Mouse (Mus musculus) olfactory bulb, adult 2 months (tissue): Measurements from ENCODE around the gene Mcidas. TPM values are rescaled to one million over a fixed set of nuclear protein-coding genes. Genes with fewer than 3 reads are reported as not detected.
A peak's percentile ranks its signal among the peaks of the same experiment; 100 is the strongest.

Source experiments
- H3K27ac ChIP-seq: fragments of 200-500 bp; 2 replicates; pipeline ENCODE4 v1.5.1; 2012; ENCODE audit warnings: low read depth, low read length; ENCODE audit not compliant: insufficient read depth
- H3K4me1 ChIP-seq: fragments of 200-500 bp; 2 replicates; pipeline ENCODE4 v1.6.1; 2012; ENCODE audit warnings: low read length; ENCODE audit not compliant: control insufficient read depth, insufficient read depth
- H3K4me3 ChIP-seq: fragments of 200-500 bp; 2 replicates; pipeline ENCODE4 v1.5.1; 2012; ENCODE audit warnings: mild to moderate bottlenecking, low read depth, low read length, moderate library complexity; ENCODE audit not compliant: insufficient read depth
- CTCF ChIP-seq: fragments of 200-500 bp; IDR thresholded peaks from 2 replicates; pipeline ENCODE4 v1.5.1; 2012; ENCODE audit warnings: low read depth, mild to moderate bottlenecking, low read length, moderate library complexity; ENCODE audit not compliant: insufficient read depth
- POLR2A ChIP-seq: fragments of 200-500 bp; IDR thresholded peaks from 2 replicates; pipeline ENCODE4 v1.6.1; 2012; ENCODE audit warnings: mild to moderate bottlenecking, low read depth, low read length, moderate library complexity; ENCODE audit not compliant: insufficient read depth
- WGBS: fragments of 180-500 bp; shearing (Covaris S2); methylation state at CpG from one replicate; pipeline ENCODE4 v1.1.7; 2018; 5-methylcytosine and 5-hydroxymethylcytosine counted together
- polyA plus RNA-seq: library from polyadenylated mRNA; stranded (reverse); fragments of >200 nt; gene quantifications from 2 replicates; pipeline ENCODE4 v1.2.4, GENCODE M21; 2012; ENCODE audit warnings: low replicate concordance; ENCODE audit not compliant: missing spikeins, insufficient read depth, insufficient read length

Mcidas gene
- polyA plus RNA-seq, 1 experiment: not detected

- Histone ChIP-seq H3K4me1 (peaks cover 20% of the 10 kb centered on the region), H3K27ac (no peak overlapping the region), H3K4me3 (no peak overlapping the region)
- no peak for TF ChIP-seq POLR2A
- TF ChIP-seq CTCF: no peak
- 11% methylated on average over 17 of the region's 17 CpGs for WGBS
Measured at GRCm38 (mm10) chr13:112986451-112986950, 7.1 kb upstream of the Mcidas start.

GRCm38 (mm10) chr13:112987532-112987943 is 6.1 kb upstream of the Mcidas start, which contains the start of gene Ccno:
TSS of gene Ccno (plus strand) at chr13:112987802.
- 0 out of 2 replicates have a peak within 1 kb of the TSS, but pooled peaks have one; percentile 3 for H3K27ac ChIP-seq
- peak; percentile 87 for TF ChIP-seq POLR2A
- no peak for TF ChIP-seq CTCF
- H3K4me3 ChIP-seq: peak within 1 kb of the TSS; percentile 59
- H3K4me1 ChIP-seq: peaks cover 20% of the 10 kb centered on the region
- WGBS: under 1% methylated on average over 47 of the region's 47 CpGs

DNA sequence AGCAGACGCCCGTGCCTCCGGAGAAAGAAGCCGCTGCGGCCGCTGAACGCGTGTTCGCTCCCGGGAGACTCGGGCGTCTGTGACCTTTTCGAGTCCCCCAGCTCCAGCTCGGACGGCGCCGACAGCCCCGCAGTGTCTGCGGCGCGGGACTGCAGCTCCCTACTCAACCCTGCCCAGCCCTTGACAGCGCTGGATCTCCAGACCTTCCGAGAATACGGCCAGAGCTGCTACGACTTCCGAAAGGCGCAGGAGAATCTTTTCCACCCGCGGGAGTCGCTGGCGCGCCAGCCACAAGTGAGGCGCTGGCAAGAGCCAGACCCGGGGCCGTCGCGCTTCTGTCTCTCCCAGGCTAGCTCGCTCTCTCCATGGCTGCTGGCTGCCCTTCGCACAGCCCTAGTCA is 5.7 kb upstream of the Mcidas start:
- Histone ChIP-seq H3K4me3 (peak overlapping the region; percentile 59), H3K4me1 (peaks cover 20% of the 10 kb centered on the region), H3K27ac (0 out of 2 replicates have a peak overlapping the region, but pooled peaks have one; percentile 3)
- no peak for TF ChIP-seq POLR2A
- TF ChIP-seq CTCF: 0 out of 2 replicates have a peak, but pooled peaks have one; percentile 23
- WGBS: under 1% methylated on average over 39 of the region's 39 CpGs

- no peak for TF ChIP-seq POLR2A
- TF ChIP-seq CTCF: no peak
- under 1% methylated on average over 19 of the region's 19 CpGs for WGBS
- peaks cover 26% of the 10 kb centered on the region for H3K4me1 ChIP-seq
- no peak overlapping the region for H3K27ac ChIP-seq
- peak overlapping the region; percentile 26 for H3K4me3 ChIP-seq
Measured at GRCm38 (mm10) chr13:112988866-112989265, 4.8 kb upstream of the Mcidas start.

- TF ChIP-seq POLR2A: no peak
- TF ChIP-seq CTCF: no peak
- 13% methylated on average over 23 of the region's 23 CpGs for WGBS
- H3K4me3 ChIP-seq: no peak overlapping the region
- peaks cover 30% of the 10 kb centered on the region for H3K4me1 ChIP-seq
- H3K27ac ChIP-seq: no peak overlapping the region
Measured at GRCm38 (mm10) chr13:112989541-112989940, 4.1 kb upstream of the Mcidas start.

GRCm38 (mm10) chr13:112990346-112990745 is 3.3 kb upstream of the Mcidas start:
- Histone ChIP-seq H3K27ac (no peak overlapping the region), H3K4me3 (no peak overlapping the region), H3K4me1 (peaks cover 30% of the 10 kb centered on the region)
- 55% methylated on average over 4 of the region's 4 CpGs for WGBS
- TF ChIP-seq POLR2A (no peak), CTCF (no peak)

DNA sequence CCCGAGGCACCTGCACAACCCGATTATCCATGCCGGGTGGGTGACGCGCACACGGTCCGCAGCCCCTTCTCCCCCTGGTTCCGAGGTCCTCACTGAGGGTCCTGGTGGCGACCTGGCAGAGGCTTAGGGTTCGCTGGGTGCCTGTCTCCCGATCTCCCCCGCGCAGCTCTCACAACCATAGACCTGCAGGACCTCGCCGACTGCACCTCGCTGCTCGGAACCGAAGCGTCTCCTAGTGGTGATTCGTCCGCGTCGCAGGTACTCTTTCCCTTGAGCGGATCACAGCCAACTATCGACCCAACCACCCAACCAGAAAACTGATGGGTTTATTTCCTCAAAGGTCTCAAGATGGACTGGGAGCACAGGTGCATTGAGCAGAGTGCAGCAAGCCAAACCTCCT is 546 bp downstream of the Mcidas start:
- Histone ChIP-seq H3K4me3 (peak overlapping the region; percentile 37), H3K27ac (no peak overlapping the region), H3K4me1 (peaks cover 18% of the 10 kb centered on the region)
- WGBS: 1% methylated on average over 25 of the region's 25 CpGs
- peak; percentile 45; the same call in 1 of the 2 replicates for TF ChIP-seq CTCF
- no peak for TF ChIP-seq POLR2A

DNA sequence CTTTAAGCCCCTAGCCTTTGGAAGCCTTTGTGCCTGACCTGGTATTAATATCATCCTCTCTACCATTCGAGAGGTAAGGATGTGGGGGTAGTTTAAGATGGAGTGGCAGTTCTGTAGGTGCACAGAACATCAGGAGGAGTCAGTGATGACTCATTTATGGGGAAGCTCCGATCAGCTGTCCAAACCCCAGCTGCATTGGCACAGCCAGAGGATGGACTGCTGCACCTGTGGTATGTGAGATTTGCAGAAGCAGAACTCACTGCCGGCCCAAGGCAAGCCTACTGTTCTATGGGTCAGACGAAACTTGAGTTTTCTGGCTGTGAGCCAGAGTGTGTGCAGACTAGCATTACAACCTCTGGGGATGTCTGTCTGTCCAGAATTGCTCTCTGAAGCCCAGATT is 2.8 kb downstream of the Mcidas start:
- no peak overlapping the region for H3K27ac ChIP-seq
- H3K4me3 ChIP-seq: no peak overlapping the region
- TF ChIP-seq CTCF: no peak
- TF ChIP-seq POLR2A: no peak
- WGBS: 70% methylated on average over 4 of the region's 4 CpGs
- peaks cover 13% of the 10 kb centered on the region for H3K4me1 ChIP-seq

DNA sequence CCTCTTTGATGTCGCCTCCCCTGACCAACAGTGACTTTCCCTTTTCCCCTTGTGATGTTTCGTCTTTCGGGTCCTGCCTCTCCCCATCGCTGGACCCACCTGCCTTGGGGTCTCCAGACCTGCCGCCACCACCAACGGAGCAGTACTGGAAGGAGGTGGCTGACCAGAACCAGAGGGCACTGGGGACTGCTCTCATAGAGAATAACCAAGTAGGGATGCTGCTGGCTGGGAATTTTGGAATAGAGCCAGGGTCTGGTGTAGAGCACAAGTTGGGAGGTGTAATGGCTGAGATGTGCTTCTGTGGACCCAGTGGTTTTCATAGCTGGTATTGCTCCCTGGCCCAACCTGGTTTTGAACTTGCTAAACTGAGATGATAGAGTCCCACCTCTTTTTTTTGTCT is 3.7 kb downstream of the Mcidas start:
- Histone ChIP-seq H3K4me1 (peaks cover 13% of the 10 kb centered on the region), H3K4me3 (no peak overlapping the region), H3K27ac (no peak overlapping the region)
- 65% methylated on average over 6 of the region's 6 CpGs for WGBS
- TF ChIP-seq CTCF (no peak), POLR2A (no peak)
